Mouse (Mus musculus): ENCODE measurements around the gene Abl1. TPM values are rescaled to one million over a fixed set of nuclear protein-coding genes. Genes with fewer than 3 reads are reported as not detected.
"Not testable (repeated sequence)": the region's sequence is repeated elsewhere in the genome, so short reads cannot be mapped to it uniquely, and the experiment has no call there.

The Abl1 gene
- polyA plus RNA-seq (2015; fragmentation: Nextera tagmentation; extraction: Ambion mirVana), result 19.3 and 19.7 TPM in 2 replicates

- peak; percentile 96 for DNase-seq (ENCODE audit: low spot score)
Observed at GRCm38 (mm10) chr2:31688074-31688925, at the start of gene Abl1. TSS of gene Abl1 (plus strand) at chr2:31688376.

GRCm38 (mm10) chr2:31638581-31639465, 49.4 kb upstream of the Abl1 start:
- no peak for DNase-seq (ENCODE audit: low spot score)

GRCm38 (mm10) chr2:31639466-31639760, 48.8 kb upstream of the Abl1 start:
- no peak for DNase-seq (ENCODE audit: low spot score)

GRCm38 (mm10) chr2:31639901-31640608, 48.1 kb upstream of the Abl1 start, which contains the start of gene Prdm12:
TSS of gene Prdm12 (plus strand) at chr2:31640037.
- DNase-seq (ENCODE audit: low spot score), result no peak

- no peak for DNase-seq (ENCODE audit: low spot score)
Observed at GRCm38 (mm10) chr2:31640609-31641507, 47.3 kb upstream of the Abl1 start.

GRCm38 (mm10) chr2:31641508-31641830, 46.7 kb upstream of the Abl1 start:
- no peak for DNase-seq (ENCODE audit: low spot score)

GRCm38 (mm10) chr2:31641929-31642328, 46.2 kb upstream of the Abl1 start:
- DNase-seq (ENCODE audit: low spot score), result no peak

GRCm38 (mm10) chr2:31653971-31654853, 34.0 kb upstream of the Abl1 start:
- DNase-seq (ENCODE audit: low spot score), result peak; percentile 38

- DNase-seq (ENCODE audit: low spot score), result peak; percentile 40
Observed at GRCm38 (mm10) chr2:31654854-31655559, 33.2 kb upstream of the Abl1 start.

- DNase-seq (ENCODE audit: low spot score), result no peak
Observed at GRCm38 (mm10) chr2:31656374-31656773, 31.8 kb upstream of the Abl1 start.

- no peak for DNase-seq (ENCODE audit: low spot score)
Observed at GRCm38 (mm10) chr2:31662939-31663803, 25.0 kb upstream of the Abl1 start.

GRCm38 (mm10) chr2:31663804-31664180, 24.4 kb upstream of the Abl1 start:
- DNase-seq (ENCODE audit: low spot score), result no peak

- no peak for DNase-seq (ENCODE audit: low spot score)
Observed at GRCm38 (mm10) chr2:31667332-31667731, 20.8 kb upstream of the Abl1 start.

- DNase-seq (ENCODE audit: low spot score), result peak; percentile 97
Observed at GRCm38 (mm10) chr2:31670551-31671035, 17.6 kb upstream of the Abl1 start, which contains the start of gene Exosc2. TSS of gene Exosc2 (plus strand) at chr2:31670715.

GRCm38 (mm10) chr2:31678641-31679040, 9.5 kb upstream of the Abl1 start:
- DNase-seq (ENCODE audit: low spot score), result peak; percentile 67

- not testable (repeated sequence) for DNase-seq (ENCODE audit: low spot score)
Observed at GRCm38 (mm10) chr2:31681051-31681707, 7.0 kb upstream of the Abl1 start.

GRCm38 (mm10) chr2:31681731-31682235, 6.4 kb upstream of the Abl1 start:
- DNase-seq (ENCODE audit: low spot score), result no peak

Measured in thymus, postnatal 0 days (tissue).